Mouse (Mus musculus): ENCODE measurements at regions not wholly inside any gene's neighbourhood (a gene's known extent, or its start where the extent isn't known, plus 50 kb on each side); places are given as distances from the start of the nearest gene placed in this dataset.

- Histone ChIP-seq H3K36me3 (no peaks in the 10 kb centered on the region), H3K27me3 (no peaks in the 10 kb centered on the region), H3K4me1 (peaks cover 14% of the 10 kb centered on the region), H3K4me2 (no peak overlapping the region), H3K9me3 (no peaks in the 10 kb centered on the region), H3K4me3 (no peak overlapping the region), H3K9ac (no peak overlapping the region), H3K27ac (no peak overlapping the region)
- no peak for ATAC-seq (ENCODE audit: insufficient number of reproducible peaks, low FRiP score, low TSS enrichment, low read depth)
Measured at GRCm38 (mm10) chr1:38739018-38739417, 74.3 kb upstream of the Aff3 start.

GRCm38 (mm10) chr1:38735768-38736167, 71.0 kb upstream of the Aff3 start:
- Histone ChIP-seq H3K9ac (no peak overlapping the region), H3K4me3 (no peak overlapping the region), H3K27ac (peak overlapping the region; percentile 69), H3K9me3 (no peaks in the 10 kb centered on the region), H3K27me3 (no peaks in the 10 kb centered on the region), H3K4me2 (no peak overlapping the region; the same call in 1 of the 2 replicates), H3K4me1 (peaks cover 14% of the 10 kb centered on the region), H3K36me3 (no peaks in the 10 kb centered on the region)
- WGBS: 19% methylated on average over 8 of the region's 8 CpGs
- ATAC-seq (ENCODE audit: insufficient number of reproducible peaks, low FRiP score, low TSS enrichment, low read depth): peak; percentile 71; the same call in 1 of the 2 replicates

- H3K4me2 ChIP-seq: no peak overlapping the region
- no peak overlapping the region for H3K4me3 ChIP-seq
- no peak overlapping the region for H3K27ac ChIP-seq
- ATAC-seq (ENCODE audit: insufficient number of reproducible peaks, low FRiP score, low TSS enrichment, low read depth): no peak
- H3K9ac ChIP-seq: no peak overlapping the region
- no peaks in the 10 kb centered on the region for H3K36me3 ChIP-seq
- no peaks in the 10 kb centered on the region for H3K27me3 ChIP-seq
- H3K4me1 ChIP-seq: peaks cover 14% of the 10 kb centered on the region
- no peaks in the 10 kb centered on the region for H3K9me3 ChIP-seq
Measured at GRCm38 (mm10) chr1:38733201-38733600, 68.4 kb upstream of the Aff3 start.

GRCm38 (mm10) chr1:38729977-38730782, 65.4 kb upstream of the Aff3 start:
- WGBS: 71% methylated on average over 10 of the region's 10 CpGs

GRCm38 (mm10) chr1:38725805-38726204, 61.0 kb upstream of the Aff3 start:
- Histone ChIP-seq H3K4me3 (no peak overlapping the region), H3K4me2 (no peak overlapping the region), H3K9me3 (no peaks in the 10 kb centered on the region), H3K9ac (no peak overlapping the region), H3K27ac (no peak overlapping the region), H3K4me1 (no peaks in the 10 kb centered on the region), H3K27me3 (no peaks in the 10 kb centered on the region), H3K36me3 (no peaks in the 10 kb centered on the region)
- no peak for ATAC-seq (ENCODE audit: insufficient number of reproducible peaks, low FRiP score, low TSS enrichment, low read depth)
- WGBS: 87% methylated on average over 9 of the region's 9 CpGs

More at GRCm38 (mm10) chr1:38729977-38730782, 65.4 kb upstream of the Aff3 start:
- no peak overlapping the region for H3K4me3 ChIP-seq
- ATAC-seq (ENCODE audit: insufficient number of reproducible peaks, low FRiP score, low TSS enrichment, low read depth): no peak
- no peaks in the 10 kb centered on the region for H3K36me3 ChIP-seq
- peaks cover under 1% of the 10 kb centered on the region for H3K4me1 ChIP-seq
- H3K9me3 ChIP-seq: no peaks in the 10 kb centered on the region
- no peak overlapping the region for H3K4me2 ChIP-seq
- H3K9ac ChIP-seq: no peak overlapping the region
- H3K27ac ChIP-seq: no peak overlapping the region
- no peaks in the 10 kb centered on the region for H3K27me3 ChIP-seq

- Histone ChIP-seq H3K9me3 (no peaks in the 10 kb centered on the region), H3K4me1 (no peaks in the 10 kb centered on the region), H3K4me3 (no peak overlapping the region), H3K4me2 (no peak overlapping the region), H3K9ac (no peak overlapping the region), H3K36me3 (no peaks in the 10 kb centered on the region), H3K27me3 (no peaks in the 10 kb centered on the region), H3K27ac (no peak overlapping the region)
- 88% methylated on average over 14 of the region's 14 CpGs for WGBS
- ATAC-seq (ENCODE audit: insufficient number of reproducible peaks, low FRiP score, low TSS enrichment, low read depth): no peak
Measured at GRCm38 (mm10) chr1:38724631-38725030, 59.9 kb upstream of the Aff3 start.

- Histone ChIP-seq H3K27ac (no peak overlapping the region), H3K9me3 (no peaks in the 10 kb centered on the region), H3K9ac (no peak overlapping the region), H3K4me2 (no peak overlapping the region), H3K4me1 (no peaks in the 10 kb centered on the region), H3K36me3 (no peaks in the 10 kb centered on the region), H3K4me3 (no peak overlapping the region), H3K27me3 (no peaks in the 10 kb centered on the region)
- 93% methylated on average over 10 of the region's 10 CpGs for WGBS
- no peak for ATAC-seq (ENCODE audit: insufficient number of reproducible peaks, low FRiP score, low TSS enrichment, low read depth)
Measured at GRCm38 (mm10) chr1:38722155-38722554, 57.4 kb upstream of the Aff3 start.

GRCm38 (mm10) chr1:38720287-38720686, 55.5 kb upstream of the Aff3 start:
- no peak overlapping the region for H3K4me3 ChIP-seq
- WGBS: 45% methylated on average over 9 of the region's 9 CpGs
- no peak for ATAC-seq (ENCODE audit: insufficient number of reproducible peaks, low FRiP score, low TSS enrichment, low read depth)

GRCm38 (mm10) chr1:38715621-38716020, 50.9 kb upstream of the Aff3 start:
- 61% methylated on average over 4 of the region's 4 CpGs for WGBS
- Histone ChIP-seq H3K36me3 (no peaks in the 10 kb centered on the region), H3K9ac (no peak overlapping the region), H3K4me3 (no peak overlapping the region), H3K27ac (no peak overlapping the region), H3K9me3 (no peaks in the 10 kb centered on the region), H3K27me3 (no peaks in the 10 kb centered on the region), H3K4me1 (no peaks in the 10 kb centered on the region), H3K4me2 (no peak overlapping the region)
- ATAC-seq (ENCODE audit: insufficient number of reproducible peaks, low FRiP score, low TSS enrichment, low read depth): no peak

More at GRCm38 (mm10) chr1:38720287-38720686, 55.5 kb upstream of the Aff3 start:
- H3K9ac ChIP-seq: no peak overlapping the region
- H3K36me3 ChIP-seq: no peaks in the 10 kb centered on the region
- no peak overlapping the region for H3K4me2 ChIP-seq
- H3K27me3 ChIP-seq: no peaks in the 10 kb centered on the region
- no peak overlapping the region for H3K27ac ChIP-seq
- H3K9me3 ChIP-seq: no peaks in the 10 kb centered on the region
- no peaks in the 10 kb centered on the region for H3K4me1 ChIP-seq
